Mouse (Mus musculus) E14TG2a.4 (cell line): ENCODE measurements around the gene Gm49395.

ENCODE experiments used
- H3K27me3 ChIP-seq: 2 replicates; pipeline ENCODE4 v1.6.1; 2014; ENCODE audit warnings: low read length, control low read depth; ENCODE audit not compliant: insufficient read depth
- H3K36me3 ChIP-seq: 2 replicates; pipeline ENCODE4 v1.6.1; 2014; ENCODE audit warnings: low read length, control low read depth; ENCODE audit not compliant: insufficient read depth
- H3K4me1 ChIP-seq: replicated peaks from 2 replicates; pipeline ENCODE4 v1.6.1; 2014; ENCODE audit warnings: low read depth, low read length, control low read depth
- H3K4me3 ChIP-seq: replicated peaks from 2 replicates; pipeline ENCODE4 v1.5.1; 2014; ENCODE audit warnings: mild to moderate bottlenecking, low read length
- H3K9me3 ChIP-seq: 2 replicates; pipeline ENCODE4 v1.6.1; 2014; ENCODE audit warnings: low read length, control low read depth
- CTCF ChIP-seq: conservative IDR thresholded peaks from 2 replicates; pipeline ENCODE4 v1.5.1; 2014; ENCODE audit warnings: low read length
- NANOG ChIP-seq: IDR thresholded peaks from 2 replicates; pipeline ENCODE4 v1.6.1; 2014; ENCODE audit warnings: borderline replicate concordance, low read length, mixed read lengths
- POU5F1 ChIP-seq: IDR thresholded peaks from 2 replicates; pipeline ENCODE4 v1.6.1; 2014; ENCODE audit warnings: low read length, borderline replicate concordance

Gm49395 gene

DNA sequence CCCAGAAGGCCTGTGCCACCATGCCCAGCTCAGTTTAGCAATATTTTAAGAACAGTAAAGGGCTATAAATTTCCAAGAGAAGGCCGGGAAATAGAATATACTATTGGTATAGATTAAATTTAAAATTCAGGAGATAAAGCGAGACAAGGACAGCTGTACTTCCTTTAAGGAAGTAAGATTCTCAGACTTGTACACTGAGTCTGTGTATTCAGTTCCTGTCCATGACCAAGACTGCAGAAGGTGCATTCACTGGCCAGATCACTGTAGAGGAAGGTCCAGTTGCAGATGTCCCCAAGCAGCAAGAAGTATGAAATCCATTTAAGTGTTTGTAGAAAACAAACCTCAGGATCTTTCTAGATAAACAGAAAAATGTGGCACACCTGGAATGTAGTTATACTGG is 28.3 kb upstream of the Gm49395 start:
- peaks cover 4% of the 10 kb centered on the region; the same call in 1 of the 2 replicates for H3K4me1 ChIP-seq
- H3K27me3 ChIP-seq: no peaks in the 10 kb centered on the region
- no peaks in the 10 kb centered on the region for H3K36me3 ChIP-seq
- TF ChIP-seq NANOG (no peak), POU5F1 (no peak), CTCF (no peak)
- H3K9me3 ChIP-seq: no peaks in the 10 kb centered on the region
- H3K4me3 ChIP-seq: no peak overlapping the region

DNA sequence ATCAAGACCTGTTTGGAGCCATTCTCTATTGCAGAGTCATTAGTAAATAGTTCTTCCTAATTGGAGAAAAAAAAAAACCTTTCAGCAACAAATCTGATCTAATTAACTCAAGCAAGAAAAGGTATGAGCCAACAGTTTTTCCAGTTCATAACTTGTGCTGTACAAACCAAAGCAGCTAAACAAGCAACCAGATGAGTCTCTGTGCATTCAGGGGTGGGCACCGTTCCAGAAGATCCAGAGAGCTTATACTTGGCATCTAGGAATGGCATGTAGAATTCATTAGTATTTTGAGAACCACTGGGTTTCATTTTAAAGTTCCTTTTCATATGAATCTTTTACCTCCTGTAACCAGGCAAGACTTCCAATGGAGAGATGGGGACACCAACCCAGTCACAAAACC is 26.1 kb upstream of the Gm49395 start:
- Histone ChIP-seq H3K27me3 (no peaks in the 10 kb centered on the region), H3K4me1 (peaks cover 4% of the 10 kb centered on the region; the same call in 1 of the 2 replicates), H3K4me3 (no peak overlapping the region), H3K9me3 (no peaks in the 10 kb centered on the region), H3K36me3 (no peaks in the 10 kb centered on the region)
- no peak for TF ChIP-seq POU5F1
- no peak for TF ChIP-seq NANOG
- TF ChIP-seq CTCF: no peak

DNA sequence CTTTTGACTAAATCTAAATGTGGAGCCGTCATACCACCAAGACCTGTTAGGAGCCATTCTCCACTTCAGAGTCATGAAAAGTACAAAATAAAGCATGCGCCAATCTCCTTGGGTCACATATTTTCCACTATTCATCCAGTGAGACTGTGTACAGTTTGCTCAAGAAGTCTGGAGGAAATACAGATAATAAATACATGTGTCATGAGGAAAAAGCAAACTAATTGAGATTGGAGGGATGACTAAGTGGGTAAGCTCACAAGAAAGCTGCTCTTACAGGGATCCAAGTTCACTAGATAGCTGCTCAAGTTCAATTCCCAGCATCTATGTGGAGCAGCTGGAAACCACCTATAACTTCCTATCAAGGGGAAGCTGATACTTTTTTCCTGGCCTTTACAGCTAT is 24.8 kb upstream of the Gm49395 start:
- Histone ChIP-seq H3K4me1 (no peaks in the 10 kb centered on the region), H3K4me3 (no peak overlapping the region), H3K9me3 (no peaks in the 10 kb centered on the region), H3K27me3 (peaks cover 2% of the 10 kb centered on the region), H3K36me3 (no peaks in the 10 kb centered on the region)
- TF ChIP-seq NANOG: no peak
- TF ChIP-seq POU5F1: no peak
- TF ChIP-seq CTCF: no peak

DNA sequence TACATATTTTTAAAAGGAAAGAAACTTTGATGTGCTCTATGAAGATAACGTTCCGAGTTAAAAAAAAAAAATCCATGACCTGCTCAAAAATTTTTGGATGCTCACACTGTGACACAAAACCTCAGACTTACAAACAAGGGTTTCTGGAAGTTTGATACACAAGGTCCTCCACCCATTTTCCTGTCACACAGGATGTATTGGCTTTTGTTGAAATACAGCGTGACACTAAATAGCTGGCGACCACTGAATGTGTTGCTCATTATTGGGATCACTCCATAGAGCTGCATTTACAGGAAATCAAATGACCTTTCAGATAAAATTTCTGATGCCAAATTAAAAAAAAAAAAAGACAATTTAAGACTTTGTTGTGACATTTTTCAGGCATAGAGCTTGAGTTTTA is 23.4 kb upstream of the Gm49395 start:
- Histone ChIP-seq H3K4me3 (no peak overlapping the region), H3K36me3 (no peaks in the 10 kb centered on the region), H3K9me3 (no peaks in the 10 kb centered on the region), H3K27me3 (peaks cover 10% of the 10 kb centered on the region), H3K4me1 (no peaks in the 10 kb centered on the region)
- TF ChIP-seq POU5F1 (no peak), CTCF (no peak), NANOG (no peak)

DNA sequence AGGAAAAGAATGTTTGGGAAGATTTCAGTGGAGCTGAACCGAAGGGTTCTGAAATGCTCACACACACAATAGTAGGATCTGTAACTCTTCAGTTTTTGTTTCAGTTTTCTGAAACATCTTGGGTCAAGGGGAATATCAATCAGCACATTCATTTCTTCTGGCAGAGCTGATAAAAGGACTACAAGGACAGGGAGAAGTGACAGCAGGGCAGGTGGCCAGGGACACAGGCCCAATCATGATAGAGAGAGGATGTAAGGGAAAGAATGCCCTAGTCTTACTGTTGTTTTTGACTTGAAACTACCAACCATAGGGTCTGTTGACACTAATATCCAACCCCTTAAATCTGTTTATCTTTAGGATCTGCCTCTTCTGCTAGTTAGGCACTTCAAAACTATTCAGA is 22.8 kb upstream of the Gm49395 start:
- Histone ChIP-seq H3K9me3 (no peaks in the 10 kb centered on the region), H3K4me3 (no peak overlapping the region), H3K36me3 (no peaks in the 10 kb centered on the region), H3K27me3 (peaks cover 13% of the 10 kb centered on the region), H3K4me1 (no peaks in the 10 kb centered on the region)
- TF ChIP-seq NANOG (no peak), CTCF (no peak), POU5F1 (no peak)

DNA sequence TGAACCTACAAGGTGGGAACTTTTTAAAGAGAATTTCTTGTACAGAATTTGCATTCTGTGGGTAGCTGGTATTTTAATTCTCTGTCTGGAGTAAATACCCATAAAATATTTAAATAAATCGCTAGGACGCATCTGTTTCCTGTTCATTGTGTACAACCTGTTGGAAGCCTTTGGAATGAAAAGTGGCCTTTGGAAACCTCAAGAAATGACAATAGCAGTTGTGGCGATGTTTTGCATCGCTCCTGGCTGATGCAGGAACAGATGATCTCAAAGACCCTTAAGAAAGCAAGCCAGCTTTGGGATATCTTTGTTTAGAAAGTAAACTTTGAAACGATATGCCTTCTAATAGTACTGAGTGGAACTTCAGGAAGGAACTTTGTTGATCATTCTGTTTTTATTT is 17.0 kb upstream of the Gm49395 start:
- Histone ChIP-seq H3K4me1 (peaks cover 22% of the 10 kb centered on the region), H3K36me3 (no peaks in the 10 kb centered on the region), H3K4me3 (no peak overlapping the region), H3K27me3 (peaks cover 13% of the 10 kb centered on the region), H3K9me3 (no peaks in the 10 kb centered on the region)
- no peak for TF ChIP-seq POU5F1
- no peak; the same call in 1 of the 2 replicates for TF ChIP-seq NANOG
- no peak for TF ChIP-seq CTCF

DNA sequence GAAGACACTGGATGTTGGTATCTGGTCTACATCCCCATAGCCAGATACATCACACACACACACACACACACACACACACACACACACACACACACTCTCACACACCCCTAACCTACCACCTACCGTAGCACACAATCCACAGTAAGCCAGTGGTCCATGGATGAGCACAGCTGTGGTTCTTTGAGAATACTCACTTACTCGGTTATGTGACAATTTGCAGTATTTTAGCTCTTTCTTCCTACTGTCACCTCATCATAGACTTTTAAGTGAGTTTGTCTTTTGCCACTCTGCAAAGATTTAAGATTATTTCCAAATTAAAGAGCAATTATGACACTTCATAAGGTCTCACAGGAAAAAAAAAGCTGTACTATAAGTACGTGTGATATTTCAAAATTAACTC is 16.5 kb upstream of the Gm49395 start:
- H3K4me3 ChIP-seq: no peak overlapping the region
- H3K36me3 ChIP-seq: no peaks in the 10 kb centered on the region
- peaks cover 22% of the 10 kb centered on the region for H3K4me1 ChIP-seq
- TF ChIP-seq POU5F1: no peak
- no peak for TF ChIP-seq NANOG
- H3K9me3 ChIP-seq: no peaks in the 10 kb centered on the region
- peaks cover 13% of the 10 kb centered on the region for H3K27me3 ChIP-seq

DNA sequence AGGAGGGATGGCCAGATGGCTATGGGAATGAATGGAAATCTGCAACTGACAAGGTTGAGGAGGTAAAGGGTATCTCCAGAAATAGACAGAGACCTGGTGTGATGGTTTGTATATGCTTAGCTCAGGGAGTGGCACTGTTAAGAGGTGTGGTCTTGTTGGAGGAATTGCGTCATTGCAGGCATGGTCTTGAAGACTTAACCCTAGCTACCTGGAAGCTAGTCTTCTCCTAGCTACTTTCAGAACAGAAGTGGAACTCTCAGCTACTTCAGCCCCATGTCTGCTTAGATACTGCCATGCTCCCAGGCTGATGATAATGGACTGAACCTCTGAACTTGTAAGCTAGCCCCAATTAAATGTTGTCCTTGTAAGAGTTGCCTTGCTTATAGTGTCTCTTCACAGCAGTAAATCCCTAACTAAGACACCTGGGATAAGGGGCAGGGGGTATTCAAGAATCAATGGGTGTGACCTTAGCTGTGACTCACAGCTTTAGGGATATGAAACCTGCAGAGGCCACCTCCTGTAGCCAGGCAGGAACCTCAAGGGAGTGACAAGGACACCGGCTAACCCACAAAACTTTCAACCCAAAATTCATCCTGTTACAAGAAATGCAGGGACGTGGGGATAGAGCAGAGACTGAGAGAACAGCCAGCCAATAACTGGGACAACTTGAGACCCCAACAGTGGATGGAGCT is 15.4 kb upstream of the Gm49395 start:
- Histone ChIP-seq H3K27me3 (peaks cover 13% of the 10 kb centered on the region), H3K9me3 (no peaks in the 10 kb centered on the region), H3K36me3 (no peaks in the 10 kb centered on the region), H3K4me1 (peaks cover 22% of the 10 kb centered on the region), H3K4me3 (no peak overlapping the region)
- TF ChIP-seq CTCF (no peak), POU5F1 (no peak), NANOG (no peak)

DNA sequence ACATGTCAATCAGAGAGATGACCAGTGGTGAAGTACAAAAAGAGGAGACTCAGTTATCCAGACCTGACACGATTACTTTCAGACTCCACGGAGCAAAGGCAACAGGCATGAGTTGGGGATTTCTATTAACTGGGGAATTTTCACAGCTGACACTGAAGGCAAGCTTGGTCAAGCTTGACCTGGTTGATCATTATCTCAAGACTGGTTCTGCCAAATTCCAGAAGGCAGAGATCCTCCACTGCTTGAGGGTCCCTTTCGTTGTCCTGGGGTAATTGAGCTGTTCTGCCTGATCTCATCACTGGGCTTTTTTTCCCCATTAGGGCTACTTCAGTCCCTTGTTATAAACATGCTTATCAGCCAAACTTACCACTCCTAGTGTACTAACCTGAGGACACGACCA is 7.9 kb upstream of the Gm49395 start:
- Histone ChIP-seq H3K36me3 (no peaks in the 10 kb centered on the region), H3K9me3 (no peaks in the 10 kb centered on the region), H3K4me3 (no peak overlapping the region), H3K27me3 (peaks cover 23% of the 10 kb centered on the region; the same call in 1 of the 2 replicates), H3K4me1 (peaks cover 9% of the 10 kb centered on the region; the same call in 1 of the 2 replicates)
- no peak for TF ChIP-seq NANOG
- TF ChIP-seq POU5F1: no peak
- TF ChIP-seq CTCF: no peak
